Comparison of ENCODE assay signal across 20 mouse cellular contexts in genomic region chr17:10635470-10635869, GRCm38 (mm10).
A peak's percentile ranks its signal among the peaks of the same experiment; 100 is the strongest.
DNase-seq lines count a peak whose midpoint lies in the region; ATAC-seq and TF ChIP-seq lines count a peak whose summit lies in the region.
"Had no signal": no experiment of that assay in that cellular context is flagged by ENCODE, and none has a peak within 500 bp of the region (broad histone marks: within the 10 kb centered on the region; RNA-seq: fewer than 3 reads in every experiment).

No protein-coding gene starts in this region.

- CTCF ChIA-PET in Patski (lab: Charles Lee) = interaction anchor here (0.7 kb wide), 1 partner anchor 27 kb away, joined by 3 read pairs; no protein-coding TSS in a partner anchor

- in situ Hi-C loops in Patski (cut with MboI; ENCODE audit: low pct_unique_long_range_greater_than_20kb) = no loop called here

- TF ChIP-seq CTCF in Patski (IDR thresholded peaks at IDR 0.05) = no peak

- peak; percentile 41 for ATAC-seq in Patski
- ATAC-seq in kidney, embryonic 16.5 days (ENCODE audit: low FRiP score, low TSS enrichment) = peak; percentile 87
- no peak for ATAC-seq in megakaryocyte-erythroid progenitor cell, adult 5-6 weeks (replicated peaks; ENCODE audit: low FRiP score, low TSS enrichment, poor library complexity, severe bottlenecking)
- ATAC-seq: forebrain, embryonic 13.5 days; forebrain, postnatal 0 days had no signal

- no peaks in the 10 kb centered on the region; the same call in 1 of the 2 replicates for H3K4me1 ChIP-seq in kidney, embryonic 16.5 days (ENCODE audit: insufficient read depth, low read length)
- H3K4me1 ChIP-seq: heart, embryonic 15.5 days had no signal

- POLR2A ChIA-PET in Patski (lab: Charles Lee) = no interaction called here

- no peak overlapping the region for H3K9ac ChIP-seq in kidney, embryonic 16.5 days (replicated peaks; ENCODE audit: low read length)
- H3K9ac ChIP-seq: forebrain, embryonic 13.5 days; forebrain, postnatal 0 days; heart, embryonic 15.5 days; hindbrain, embryonic 15.5 days had no signal

- H3K27me3 ChIP-seq in Patski = no peaks in the 10 kb centered on the region
- no peaks in the 10 kb centered on the region for H3K27me3 ChIP-seq in kidney, embryonic 16.5 days (ENCODE audit: insufficient read depth, low read length)
- H3K27me3 ChIP-seq: forebrain, embryonic 13.5 days; heart, embryonic 15.5 days; hindbrain, embryonic 15.5 days had no signal

- no peak for DNase-seq in Patski (ENCODE audit: low read depth, low spot score)
- peak; percentile 47 to 62 for DNase-seq in kidney, adult 8-10 months
- peak; percentile 28 to 57 for DNase-seq in kidney, postnatal 36 days
- DNase-seq in heart, postnatal 4 days = no peak
- DNase-seq in right cerebral cortex, postnatal 4 days = no peak
- DNase-seq: adrenal gland, adult 2 months; adrenal gland, postnatal 36 days; cerebellum, adult 8-10 months; cerebellum, postnatal 25 days; forebrain, postnatal 0 days; gastrocnemius, postnatal 14 days; heart, adult 2 months; heart, postnatal 14 days had no signal

- 77% methylated on average over 11 of the region's 11 CpGs for WGBS in kidney, embryonic 16.5 days

- H3K4me2 ChIP-seq in kidney, embryonic 16.5 days (replicated peaks; ENCODE audit: low read depth, low read length) = peak overlapping the region; percentile 5; the same call in 1 of the 2 replicates
- H3K4me2 ChIP-seq: forebrain, embryonic 13.5 days; heart, embryonic 11.5 days; heart, embryonic 15.5 days; hindbrain, embryonic 15.5 days had no signal

- no peaks in the 10 kb centered on the region for H3K9me3 ChIP-seq in kidney, embryonic 16.5 days (ENCODE audit: low read length)
- H3K9me3 ChIP-seq: embryonic facial prominence, embryonic 10.5 days; forebrain, embryonic 13.5 days; heart, embryonic 15.5 days; hindbrain, embryonic 15.5 days had no signal

- no peak overlapping the region for H3K4me3 ChIP-seq in kidney, embryonic 16.5 days (ENCODE audit: low read length)
- H3K4me3 ChIP-seq: embryonic facial prominence, embryonic 10.5 days; forebrain, embryonic 13.5 days; heart, adult 2 months; heart, embryonic 15.5 days; hindbrain, embryonic 15.5 days had no signal

- H3K36me3 ChIP-seq in kidney, embryonic 16.5 days (ENCODE audit: insufficient read depth, low read length) = no peaks in the 10 kb centered on the region
- H3K36me3 ChIP-seq: embryonic facial prominence, embryonic 10.5 days; heart, embryonic 15.5 days; hindbrain, embryonic 15.5 days had no signal

- H3K27ac ChIP-seq in kidney, embryonic 16.5 days (ENCODE audit: low read length) = peak overlapping the region; percentile 74
- H3K27ac ChIP-seq: embryonic facial prominence, embryonic 10.5 days; forebrain, embryonic 13.5 days; heart, adult 2 months; heart, embryonic 15.5 days; hindbrain, embryonic 15.5 days had no signal

Comparison
In these comparisons a context has a peak if more than half of its experiments do, and no peak if none do; other contexts are left out.
1. DNase-seq: peak in kidney, adult 8-10 months (2 of 2) and kidney, postnatal 36 days (2 of 2); none in Patski (single experiment), heart, postnatal 4 days (single experiment) and right cerebral cortex, postnatal 4 days (single experiment).